Mouse (Mus musculus) ovary, adult 10 weeks (tissue): ENCODE data around the gene Pigp. TPM values are rescaled to one million over a fixed set of nuclear protein-coding genes. Genes with fewer than 3 reads are reported as not detected.

Source experiments
- polyA plus RNA-seq: library from polyadenylated mRNA; stranded (reverse); fragments of 350-450 nt; fragmentation: Illumina TruSeq; extraction: RNeasy Lipid Tissue Mini Kit (QIAGEN cat#74804); gene quantifications from one replicate; pipeline ENCODE4 v1.2.3, GENCODE M21; 2014

The Pigp gene
- polyA plus RNA-seq: 322 TPM

GRCm38 (mm10) chr16:94371301-94371931 is at the start of gene Pigp:
TSS of gene Pigp (minus strand) at chr16:94371842.

GRCm38 (mm10) chr16:94370173-94370914 is 1.3 kb downstream of the Pigp start, which contains the start of gene Ttc3:
TSS of gene Ttc3 (plus strand) at chr16:94370618.

GRCm38 (mm10) chr16:94327781-94328711 is 43.6 kb downstream of the Pigp start, which contains the start of gene Ripply3:
TSS of gene Ripply3 (plus strand) at chr16:94328420.

GRCm38 (mm10) chr16:94313229-94314030 is 58.2 kb downstream of the Pigp start, which contains the start of gene Hlcs:
TSS of gene Hlcs (minus strand) at chr16:94313571.

Other genes starting within 250 kb of the Pigp start
- gene Hlcs, start 58.3 kb downstream of the Pigp start, polyA plus RNA-seq: 10.2 TPM
- 2.1 TPM for gene Ripply3, start 43.4 kb downstream of the Pigp start, polyA plus RNA-seq
- gene Ttc3, start 1.2 kb downstream of the Pigp start, polyA plus RNA-seq: 411 TPM
- gene Vps26c, start 155.0 kb upstream of the Pigp start, polyA plus RNA-seq: 15.5 TPM
- 67.3 TPM for gene Dyrk1a, start 198.2 kb upstream of the Pigp start, polyA plus RNA-seq